Mouse (Mus musculus) thymus, adult 2 months (tissue): ENCODE data around the gene Upf3a. TPM values are rescaled to one million over a fixed set of nuclear protein-coding genes. Genes with fewer than 3 reads are reported as not detected.

ENCODE experiments used
- DNase-seq: peaks from one replicate; pipeline ENCODE4 v3.0.0; 2021
- H3K27ac ChIP-seq: fragments of 200-500 bp; 2 replicates; pipeline ENCODE4 v1.5.1; 2012; ENCODE audit warnings: low read length, control low read depth; ENCODE audit not compliant: control insufficient read depth, insufficient read depth
- H3K27me3 ChIP-seq: fragments of 200-500 bp; 2 replicates; pipeline ENCODE4 v1.6.1; 2012; ENCODE audit warnings: mild to moderate bottlenecking, low read length, moderate library complexity, mixed read lengths; ENCODE audit not compliant: control insufficient read depth, insufficient read depth
- H3K36me3 ChIP-seq: fragments of 200-500 bp; 2 replicates; pipeline ENCODE4 v1.6.1; 2012; ENCODE audit warnings: mild to moderate bottlenecking, low read length, moderate library complexity; ENCODE audit not compliant: control insufficient read depth, insufficient read depth
- H3K4me1 ChIP-seq: fragments of 200-500 bp; replicated peaks from 2 replicates; pipeline ENCODE4 v1.6.1; 2012; ENCODE audit warnings: low read length; ENCODE audit not compliant: control insufficient read depth, insufficient read depth
- H3K4me3 ChIP-seq: fragments of 200-500 bp; 2 replicates; pipeline ENCODE4 v1.5.1; 2012; ENCODE audit warnings: mild to moderate bottlenecking, low read length, control low read depth, moderate library complexity; ENCODE audit not compliant: control insufficient read depth, insufficient read depth
- CTCF ChIP-seq: fragments of 200-500 bp; IDR thresholded peaks from 2 replicates; pipeline ENCODE4 v1.5.1; 2012; ENCODE audit warnings: mild to moderate bottlenecking, control low read depth, low read length, moderate library complexity, borderline replicate concordance; ENCODE audit not compliant: control insufficient read depth, poor library complexity, insufficient read depth; ENCODE audit errors: extremely low read depth
- POLR2A ChIP-seq: fragments of 200-500 bp; IDR thresholded peaks from 2 replicates; pipeline ENCODE4 v1.6.1; 2012; ENCODE audit warnings: mild to moderate bottlenecking, low read length, control low read depth, moderate library complexity; ENCODE audit not compliant: control insufficient read depth, poor library complexity, insufficient read depth; ENCODE audit errors: extremely low read depth
- WGBS: fragments of 180-500 bp; shearing (Covaris S2); methylation state at CpG from one replicate; pipeline ENCODE4 v1.1.7; 2018; 5-methylcytosine and 5-hydroxymethylcytosine counted together
- polyA plus RNA-seq: library from polyadenylated mRNA; depleted of rRNA; stranded (reverse); fragments of >200 nt; gene quantifications from 2 replicates; pipeline ENCODE4 v1.2.3, GENCODE M21; 2012

The Upf3a gene
- polyA plus RNA-seq, 1 experiment: 13.3 TPM

GRCm38 (mm10) chr8:13756982-13757804 is 28.2 kb upstream of the Upf3a start, which contains the start of gene Cdc16:
Gene Cdc16, plus strand, starts transcription at chr8:13757676.
- peaks cover 10% of the 10 kb centered on the region for H3K36me3 ChIP-seq

GRCm38 (mm10) chr8:13757805-13758727 is 27.3 kb upstream of the Upf3a start:
- peak; percentile 56 for DNase-seq
- TF ChIP-seq CTCF: no peak
- TF ChIP-seq POLR2A: no peak

More at GRCm38 (mm10) chr8:13756982-13757804, 28.2 kb upstream of the Upf3a start, which contains the start of gene Cdc16:
- Histone ChIP-seq H3K4me3 (peak within 1 kb of the TSS; percentile 99), H3K27me3 (no peaks in the 10 kb centered on the region), H3K4me1 (0 out of 2 replicates have a peak, but pooled peaks cover 7% of the 10 kb centered on the region), H3K27ac (peak within 1 kb of the TSS; percentile 23)
- peak; percentile 43; the same call in 1 of the 2 replicates for TF ChIP-seq POLR2A
- TF ChIP-seq CTCF: no peak
- DNase-seq: peak; percentile 91
- 10% methylated on average over 40 of the region's 40 CpGs for WGBS

GRCm38 (mm10) chr8:13769206-13769605 is 16.2 kb upstream of the Upf3a start:
- WGBS: 95% methylated on average over 11 of the region's 11 CpGs
- H3K4me1 ChIP-seq: no peaks in the 10 kb centered on the region
- no peak for TF ChIP-seq CTCF
- TF ChIP-seq POLR2A: no peak
- H3K27ac ChIP-seq: no peak overlapping the region
- no peak for DNase-seq
- H3K27me3 ChIP-seq: no peaks in the 10 kb centered on the region
- H3K36me3 ChIP-seq: peaks cover 96% of the 10 kb centered on the region
- H3K4me3 ChIP-seq: no peak overlapping the region

More at GRCm38 (mm10) chr8:13757805-13758727, 27.3 kb upstream of the Upf3a start:
- Histone ChIP-seq H3K27me3 (no peaks in the 10 kb centered on the region), H3K4me3 (peak overlapping the region; percentile 99), H3K36me3 (peaks cover 19% of the 10 kb centered on the region), H3K4me1 (0 out of 2 replicates have a peak, but pooled peaks cover 7% of the 10 kb centered on the region), H3K27ac (peak overlapping the region; percentile 20)
- WGBS: under 1% methylated on average over 38 of the region's 38 CpGs

- 89% methylated on average over 3 of the region's 3 CpGs for WGBS
Measured at GRCm38 (mm10) chr8:13780536-13780935, 4.9 kb upstream of the Upf3a start.

GRCm38 (mm10) chr8:13785764-13786299 is 417 bp downstream of the Upf3a start:
- Histone ChIP-seq H3K4me3 (peak overlapping the region; percentile 68), H3K27me3 (no peaks in the 10 kb centered on the region), H3K36me3 (peaks cover 9% of the 10 kb centered on the region), H3K4me1 (peaks cover 6% of the 10 kb centered on the region), H3K27ac (peak overlapping the region; percentile 82)
- peak; percentile 63; the same call in 1 of the 2 replicates for TF ChIP-seq POLR2A
- TF ChIP-seq CTCF: peak; percentile 98
- DNase-seq: peak; percentile 95
- WGBS: under 1% methylated on average over 46 of the region's 47 CpGs

More at GRCm38 (mm10) chr8:13780536-13780935, 4.9 kb upstream of the Upf3a start:
- TF ChIP-seq POLR2A (no peak), CTCF (no peak)
- peaks cover 50% of the 10 kb centered on the region for H3K36me3 ChIP-seq
- H3K4me1 ChIP-seq: peaks cover 2% of the 10 kb centered on the region; the same call in 1 of the 2 replicates
- DNase-seq: no peak
- no peak overlapping the region for H3K27ac ChIP-seq
- H3K27me3 ChIP-seq: no peaks in the 10 kb centered on the region
- H3K4me3 ChIP-seq: no peak overlapping the region

- no peak overlapping the region for H3K27ac ChIP-seq
- peaks cover 6% of the 10 kb centered on the region for H3K4me1 ChIP-seq
- H3K36me3 ChIP-seq: peaks cover 16% of the 10 kb centered on the region; the same call in 1 of the 2 replicates
- no peak overlapping the region for H3K4me3 ChIP-seq
- no peaks in the 10 kb centered on the region for H3K27me3 ChIP-seq
- TF ChIP-seq POLR2A: no peak
- no peak for TF ChIP-seq CTCF
- WGBS: 96% methylated on average over 8 of the region's 8 CpGs
- DNase-seq: no peak
Measured at GRCm38 (mm10) chr8:13789606-13790005, 4.2 kb downstream of the Upf3a start.
